Mouse (Mus musculus): Measurements from ENCODE around the gene Cebpzos. TPM values are rescaled to one million over a fixed set of nuclear protein-coding genes. Genes with fewer than 3 reads are reported as not detected.

Gene Cebpzos
- total and polyA plus RNA-seq, 2 experiments from 2014 or later, result 17.6 to 132 TPM

GRCm38 (mm10) chr17:78964387-78964786 lies 48.1 kb downstream of the Cebpzos start:
- TF ChIP-seq CTCF (IDR thresholded peaks at IDR 0.05), result no peak
- Histone ChIP-seq H3K27me3 (ENCODE audit: insufficient read depth, low read length) (no peaks in the 10 kb centered on the region), H3K36me3 (ENCODE audit: insufficient read depth, low read length) (no peaks in the 10 kb centered on the region; the same call in 1 of the 2 replicates), H3K27ac (ENCODE audit: low read depth, low read length) (no peak overlapping the region), H3K4me2 (ENCODE audit: low read depth, low read length, poor library complexity, severe bottlenecking) (no peak overlapping the region), H3K4me1 (ENCODE audit: insufficient read depth, low read length) (no peaks in the 10 kb centered on the region), H3K9ac (replicated peaks; ENCODE audit: low read length, poor library complexity, severe bottlenecking) (no peak overlapping the region), H3K4me3 (ENCODE audit: low read depth, low read length) (no peak overlapping the region), H3K9me3 (ENCODE audit: low read length) (no peaks in the 10 kb centered on the region)
- DNase-seq (ENCODE audit: low spot score) (peak; percentile 49), ATAC-seq (ENCODE audit: low FRiP score) (no peak)
- WGBS, result 87% methylated on average over 1 of the region's 1 CpGs

- Histone ChIP-seq H3K9ac (replicated peaks; ENCODE audit: low read length, poor library complexity, severe bottlenecking) (no peak overlapping the region), H3K27ac (ENCODE audit: low read depth, low read length) (no peak overlapping the region), H3K27me3 (ENCODE audit: insufficient read depth, low read length) (no peaks in the 10 kb centered on the region), H3K4me1 (ENCODE audit: insufficient read depth, low read length) (no peaks in the 10 kb centered on the region), H3K4me2 (ENCODE audit: low read depth, low read length, poor library complexity, severe bottlenecking) (no peak overlapping the region), H3K4me3 (ENCODE audit: low read depth, low read length) (no peak overlapping the region), H3K36me3 (ENCODE audit: insufficient read depth, low read length) (peaks cover 2% of the 10 kb centered on the region; the same call in 1 of the 2 replicates), H3K9me3 (ENCODE audit: low read length) (no peaks in the 10 kb centered on the region)
- no peak for ATAC-seq (ENCODE audit: low FRiP score)
- no peak for TF ChIP-seq CTCF (IDR thresholded peaks at IDR 0.05)
- 90% methylated on average over 11 of the region's 11 CpGs for WGBS
- no peak for DNase-seq (ENCODE audit: low spot score)
These were observed 50.0 kb downstream of the Cebpzos start for GRCm38 (mm10) chr17:78966092-78966883.

- ATAC-seq (ENCODE audit: low FRiP score) (no peak), DNase-seq (ENCODE audit: low spot score) (no peak)
- Histone ChIP-seq H3K4me3 (ENCODE audit: low read depth, low read length) (no peak overlapping the region), H3K9ac (replicated peaks; ENCODE audit: low read length, poor library complexity, severe bottlenecking) (no peak overlapping the region), H3K27me3 (ENCODE audit: insufficient read depth, low read length) (no peaks in the 10 kb centered on the region), H3K4me1 (ENCODE audit: insufficient read depth, low read length) (no peaks in the 10 kb centered on the region), H3K27ac (ENCODE audit: low read depth, low read length) (no peak overlapping the region), H3K4me2 (ENCODE audit: low read depth, low read length, poor library complexity, severe bottlenecking) (no peak overlapping the region), H3K36me3 (ENCODE audit: insufficient read depth, low read length) (peaks cover 2% of the 10 kb centered on the region; the same call in 1 of the 2 replicates), H3K9me3 (ENCODE audit: low read length) (no peaks in the 10 kb centered on the region)
- no peak for TF ChIP-seq CTCF (IDR thresholded peaks at IDR 0.05)
- WGBS, result 82% methylated on average over 3 of the region's 3 CpGs
These were observed 52.2 kb downstream of the Cebpzos start for GRCm38 (mm10) chr17:78968500-78968899.

Other genes starting within 250 kb of the Cebpzos start
- 22.4 and 23.3 TPM in 2 replicates for gene Strn, start 179.3 kb upstream of the Cebpzos start, total RNA-seq (2014; rRNA removed)
- 3.8 and 4.2 TPM in 2 replicates for gene Strn, start 179.3 kb upstream of the Cebpzos start, polyA plus RNA-seq (2015; fragmentation: Nextera tagmentation; extraction: Ambion mirVana)
- 52.0 and 56.6 TPM in 2 replicates for gene Heatr5b, start 81.1 kb upstream of the Cebpzos start, total RNA-seq (2014; rRNA removed)
- 11.5 and 11.7 TPM in 2 replicates for gene Heatr5b, start 81.1 kb upstream of the Cebpzos start, polyA plus RNA-seq (2015; fragmentation: Nextera tagmentation; extraction: Ambion mirVana)
- 31.9 and 38.2 TPM in 2 replicates for gene Gpatch11, start 80.9 kb upstream of the Cebpzos start, total RNA-seq (2014; rRNA removed)
- 48.5 and 49.0 TPM in 2 replicates for gene Gpatch11, start 80.9 kb upstream of the Cebpzos start, polyA plus RNA-seq (2015; fragmentation: Nextera tagmentation; extraction: Ambion mirVana)
- 3.3 and 4.0 TPM in 2 replicates for gene Eif2ak2, start 33.9 kb upstream of the Cebpzos start, total RNA-seq (2014; rRNA removed)
- 3.1 and 4.0 TPM in 2 replicates for gene Eif2ak2, start 33.9 kb upstream of the Cebpzos start, polyA plus RNA-seq (2015; fragmentation: Nextera tagmentation; extraction: Ambion mirVana)
- gene Sult6b1, start 9.5 kb upstream of the Cebpzos start, total RNA-seq (2014; rRNA removed), result not detected in 2 replicates
- not detected in 2 replicates for gene Sult6b1, start 9.5 kb upstream of the Cebpzos start, polyA plus RNA-seq (2015; fragmentation: Nextera tagmentation; extraction: Ambion mirVana)
- 18.4 and 20.9 TPM in 2 replicates for gene Cebpz, start 20.6 kb downstream of the Cebpzos start, total RNA-seq (2014; rRNA removed)
- 43.3 and 46.2 TPM in 2 replicates for gene Cebpz, start 20.6 kb downstream of the Cebpzos start, polyA plus RNA-seq (2015; fragmentation: Nextera tagmentation; extraction: Ambion mirVana)
- 27.5 and 29.9 TPM in 2 replicates for gene Ndufaf7, start 20.6 kb downstream of the Cebpzos start, total RNA-seq (2014; rRNA removed)
- gene Ndufaf7, start 20.6 kb downstream of the Cebpzos start, polyA plus RNA-seq (2015; fragmentation: Nextera tagmentation; extraction: Ambion mirVana), result 56.4 and 61.6 TPM in 2 replicates
- gene Prkd3, start 104.3 kb downstream of the Cebpzos start, total RNA-seq (2014; rRNA removed), result 15.5 and 20.1 TPM in 2 replicates
- 4.9 and 5.9 TPM in 2 replicates for gene Prkd3, start 104.3 kb downstream of the Cebpzos start, polyA plus RNA-seq (2015; fragmentation: Nextera tagmentation; extraction: Ambion mirVana)
- gene Qpct, start 135.4 kb downstream of the Cebpzos start, total RNA-seq (2014; rRNA removed), result 27.9 and 28.0 TPM in 2 replicates
- gene Qpct, start 135.4 kb downstream of the Cebpzos start, polyA plus RNA-seq (2015; fragmentation: Nextera tagmentation; extraction: Ambion mirVana), result 30.2 and 35.7 TPM in 2 replicates